Mouse (Mus musculus): ENCODE results near the gene Scgb3a1. TPM values are rescaled to one million over a fixed set of nuclear protein-coding genes. Genes with fewer than 3 reads are reported as not detected.

The Scgb3a1 gene
- polyA plus RNA-seq, 1 experiment from 2014 or later: not detected

GRCm38 (mm10) chr11:49707834-49708233 lies 44.4 kb downstream of the Scgb3a1 start:
- no peak for ATAC-seq (ENCODE audit: low read depth)
- Histone ChIP-seq H3K27ac (ENCODE audit: low read length) (no peak overlapping the region), H3K4me3 (ENCODE audit: low read depth, low read length) (no peak overlapping the region), H3K27me3 (ENCODE audit: control insufficient read depth, insufficient read depth, low read depth, low read length) (no peaks in the 10 kb centered on the region), H3K36me3 (ENCODE audit: control insufficient read depth, insufficient read depth) (peaks cover 13% of the 10 kb centered on the region), H3K4me1 (ENCODE audit: control insufficient read depth, low read depth, low read length) (peaks cover 32% of the 10 kb centered on the region), H3K9me3 (replicated peaks; ENCODE audit: control insufficient read depth, low read length) (no peaks in the 10 kb centered on the region), H3K9ac (ENCODE audit: low read depth, low read length) (no peak overlapping the region), H3K4me2 (ENCODE audit: low read depth, low read length) (no peak overlapping the region)
- WGBS (ENCODE audit: insufficient replicate concordance): 50% methylated on average over 2 of the region's 2 CpGs

- 47% methylated on average over 2 of the region's 2 CpGs for WGBS (ENCODE audit: insufficient replicate concordance)
- H3K27ac ChIP-seq (ENCODE audit: low read length): no peak overlapping the region
- H3K4me1 ChIP-seq (ENCODE audit: control insufficient read depth, low read depth, low read length): peaks cover 41% of the 10 kb centered on the region
- H3K4me3 ChIP-seq (ENCODE audit: low read depth, low read length): peak overlapping the region; percentile 97
- peaks cover 7% of the 10 kb centered on the region for H3K36me3 ChIP-seq (ENCODE audit: control insufficient read depth, insufficient read depth)
- H3K27me3 ChIP-seq (ENCODE audit: control insufficient read depth, insufficient read depth, low read depth, low read length): no peaks in the 10 kb centered on the region
- no peak for ATAC-seq (ENCODE audit: low read depth)
- peak overlapping the region; percentile 76 for H3K4me2 ChIP-seq (ENCODE audit: low read depth, low read length)
- peak overlapping the region; percentile 98 for H3K9ac ChIP-seq (ENCODE audit: low read depth, low read length)
- H3K9me3 ChIP-seq (replicated peaks; ENCODE audit: control insufficient read depth, low read length): no peaks in the 10 kb centered on the region
Measured at GRCm38 (mm10) chr11:49710664-49711063, 47.3 kb downstream of the Scgb3a1 start.

- Histone ChIP-seq H3K4me1 (ENCODE audit: control insufficient read depth, low read depth, low read length) (peaks cover 41% of the 10 kb centered on the region), H3K4me3 (ENCODE audit: low read depth, low read length) (peak overlapping the region; percentile 97), H3K27me3 (ENCODE audit: control insufficient read depth, insufficient read depth, low read depth, low read length) (no peaks in the 10 kb centered on the region), H3K4me2 (ENCODE audit: low read depth, low read length) (peak overlapping the region; percentile 76), H3K36me3 (ENCODE audit: control insufficient read depth, insufficient read depth) (no peaks in the 10 kb centered on the region), H3K9me3 (replicated peaks; ENCODE audit: control insufficient read depth, low read length) (no peaks in the 10 kb centered on the region), H3K9ac (ENCODE audit: low read depth, low read length) (peak overlapping the region; percentile 98), H3K27ac (ENCODE audit: low read length) (peak overlapping the region; percentile 95)
- peak; percentile 22 for ATAC-seq (ENCODE audit: low read depth)
- WGBS (ENCODE audit: insufficient replicate concordance): under 1% methylated on average over 32 of the region's 70 CpGs
Measured at GRCm38 (mm10) chr11:49711981-49712554, 48.7 kb downstream of the Scgb3a1 start.

GRCm38 (mm10) chr11:49712555-49713335 lies 49.3 kb downstream of the Scgb3a1 start, which contains the start of gene Cnot6:
Cnot6 (minus strand) TSS chr11:49712723.
- Histone ChIP-seq H3K27me3 (ENCODE audit: control insufficient read depth, insufficient read depth, low read depth, low read length) (no peaks in the 10 kb centered on the region), H3K27ac (ENCODE audit: low read length) (peak within 1 kb of the TSS; percentile 95), H3K4me2 (ENCODE audit: low read depth, low read length) (peak within 1 kb of the TSS; percentile 93), H3K4me3 (ENCODE audit: low read depth, low read length) (peak within 1 kb of the TSS; percentile 97), H3K9me3 (replicated peaks; ENCODE audit: control insufficient read depth, low read length) (no peaks in the 10 kb centered on the region), H3K4me1 (ENCODE audit: control insufficient read depth, low read depth, low read length) (peaks cover 37% of the 10 kb centered on the region), H3K36me3 (ENCODE audit: control insufficient read depth, insufficient read depth) (no peaks in the 10 kb centered on the region), H3K9ac (ENCODE audit: low read depth, low read length) (peak within 1 kb of the TSS; percentile 98)
- ATAC-seq (ENCODE audit: low read depth): peak; percentile 97
- under 1% methylated on average over 64 of the region's 65 CpGs for WGBS (ENCODE audit: insufficient replicate concordance)

GRCm38 (mm10) chr11:49713336-49714334 lies 50.2 kb downstream of the Scgb3a1 start:
- H3K9me3 ChIP-seq (replicated peaks; ENCODE audit: control insufficient read depth, low read length): no peaks in the 10 kb centered on the region
- peak overlapping the region; percentile 97 for H3K4me3 ChIP-seq (ENCODE audit: low read depth, low read length)
- no peaks in the 10 kb centered on the region for H3K36me3 ChIP-seq (ENCODE audit: control insufficient read depth, insufficient read depth)
- H3K4me2 ChIP-seq (ENCODE audit: low read depth, low read length): peak overlapping the region; percentile 93
- peaks cover 31% of the 10 kb centered on the region for H3K4me1 ChIP-seq (ENCODE audit: control insufficient read depth, low read depth, low read length)
- peak overlapping the region; percentile 87 for H3K27ac ChIP-seq (ENCODE audit: low read length)
- peak overlapping the region; percentile 69 for H3K9ac ChIP-seq (ENCODE audit: low read depth, low read length)
- no peaks in the 10 kb centered on the region for H3K27me3 ChIP-seq (ENCODE audit: control insufficient read depth, insufficient read depth, low read depth, low read length)
- ATAC-seq (ENCODE audit: low read depth): peak; percentile 45
- WGBS (ENCODE audit: insufficient replicate concordance): 37% methylated on average over 20 of the region's 20 CpGs

Other genes with a start within 250 kb of the Scgb3a1 start
- gene Olfr1389, start 240.5 kb upstream of the Scgb3a1 start, polyA plus RNA-seq (2015; fragmentation: Nextera tagmentation; extraction: Ambion mirVana): not detected in 2 replicates
- 0.02 TPM in 1 of 2 replicates, not detected in the other for gene Olfr1388, start 227.0 kb upstream of the Scgb3a1 start, polyA plus RNA-seq (2015; fragmentation: Nextera tagmentation; extraction: Ambion mirVana)
- gene Olfr1387, start 208.3 kb upstream of the Scgb3a1 start, polyA plus RNA-seq (2015; fragmentation: Nextera tagmentation; extraction: Ambion mirVana): not detected in 2 replicates
- not detected in 2 replicates for gene Olfr1386, start 198.6 kb upstream of the Scgb3a1 start, polyA plus RNA-seq (2015; fragmentation: Nextera tagmentation; extraction: Ambion mirVana)
- gene Olfr1385, start 174.5 kb upstream of the Scgb3a1 start, polyA plus RNA-seq (2015; fragmentation: Nextera tagmentation; extraction: Ambion mirVana): not detected in 2 replicates
- gene Olfr1384, start 156.9 kb upstream of the Scgb3a1 start, polyA plus RNA-seq (2015; fragmentation: Nextera tagmentation; extraction: Ambion mirVana): not detected in 2 replicates
- not detected in 2 replicates for gene Olfr1383, start 144.0 kb upstream of the Scgb3a1 start, polyA plus RNA-seq (2015; fragmentation: Nextera tagmentation; extraction: Ambion mirVana)
- not detected in 2 replicates for gene Olfr1382, start 135.4 kb upstream of the Scgb3a1 start, polyA plus RNA-seq (2015; fragmentation: Nextera tagmentation; extraction: Ambion mirVana)
- not detected in 2 replicates for gene Olfr1381, start 120.2 kb upstream of the Scgb3a1 start, polyA plus RNA-seq (2015; fragmentation: Nextera tagmentation; extraction: Ambion mirVana)
- gene Olfr1380, start 106.7 kb upstream of the Scgb3a1 start, polyA plus RNA-seq (2015; fragmentation: Nextera tagmentation; extraction: Ambion mirVana): not detected in 2 replicates
- gene Flt4, start 54.3 kb upstream of the Scgb3a1 start, polyA plus RNA-seq (2015; fragmentation: Nextera tagmentation; extraction: Ambion mirVana): 3.2 and 3.9 TPM in 2 replicates
- gene Cnot6, start 49.1 kb downstream of the Scgb3a1 start, polyA plus RNA-seq (2015; fragmentation: Nextera tagmentation; extraction: Ambion mirVana): 14.2 and 15.4 TPM in 2 replicates
- gene Gfpt2, start 130.6 kb downstream of the Scgb3a1 start, polyA plus RNA-seq (2015; fragmentation: Nextera tagmentation; extraction: Ambion mirVana): 0.80 and 0.86 TPM in 2 replicates
- gene Mapk9, start 183.1 kb downstream of the Scgb3a1 start, polyA plus RNA-seq (2015; fragmentation: Nextera tagmentation; extraction: Ambion mirVana): 15.1 and 16.0 TPM in 2 replicates
- gene Rasgef1c, start 238.2 kb downstream of the Scgb3a1 start, polyA plus RNA-seq (2015; fragmentation: Nextera tagmentation; extraction: Ambion mirVana): not detected in 2 replicates

Data from liver, embryonic 16.5 days (tissue).